Mouse (Mus musculus): ENCODE data around the gene Gm45623. TPM values are rescaled to one million over a fixed set of nuclear protein-coding genes. Genes with fewer than 3 reads are reported as not detected.

Gm45623 gene
- polyA plus RNA-seq, 1 experiment from 2014 or later: 0.25 TPM

DNA sequence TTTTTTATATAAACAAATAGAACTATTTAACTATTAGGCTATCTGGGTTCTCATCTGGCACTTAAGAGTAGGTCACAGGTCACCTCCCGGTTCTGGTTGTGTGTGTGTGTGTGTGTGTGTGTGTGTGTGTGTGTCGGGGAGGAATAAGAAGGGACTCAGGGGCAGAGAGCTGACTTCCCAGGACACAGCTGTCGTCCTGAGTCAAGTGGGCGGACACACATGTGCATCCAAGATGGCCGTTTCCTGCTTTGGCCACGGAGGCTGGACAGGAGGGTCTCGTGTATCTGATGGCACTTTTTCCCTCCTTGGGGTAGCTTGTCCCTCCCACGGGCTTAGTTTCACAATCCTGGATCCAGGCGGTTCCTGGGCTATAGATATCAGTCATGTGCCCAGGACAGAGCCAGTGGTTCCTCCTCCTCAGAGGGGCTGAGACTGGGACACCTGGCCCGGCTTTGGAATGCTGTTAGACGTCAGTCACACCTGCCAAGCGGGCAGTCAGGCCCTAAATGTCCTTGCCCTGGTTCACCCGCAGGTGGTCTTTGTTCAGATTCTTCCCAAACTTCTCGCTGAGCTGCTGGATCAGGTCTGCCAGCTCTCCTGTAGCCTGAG lies 19.7 kb upstream of the Gm45623 start:
- WGBS: 27% methylated on average over 14 of the region's 14 CpGs

DNA sequence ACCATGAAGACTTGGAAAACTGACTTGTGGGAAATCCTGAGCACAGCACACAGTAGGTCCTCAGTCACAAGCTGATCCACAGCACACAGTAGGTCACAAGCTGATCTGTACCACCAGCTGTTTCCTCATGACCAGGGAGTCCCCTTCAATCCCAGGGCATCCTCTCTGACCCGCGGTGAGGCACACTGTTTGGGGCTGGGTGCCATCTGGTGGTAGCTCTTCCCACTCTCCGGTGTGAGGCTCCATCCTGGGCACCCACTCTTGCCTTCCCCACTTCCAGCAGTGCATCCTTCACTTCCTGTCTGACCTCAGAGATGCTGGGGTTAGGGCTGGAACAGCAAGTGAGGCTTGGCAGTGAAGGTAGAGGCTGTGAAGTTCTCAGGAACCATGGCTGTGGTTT lies 19.0 kb upstream of the Gm45623 start:
- 60% methylated on average over 3 of the region's 3 CpGs for WGBS
- Histone ChIP-seq H3K4me3 (ENCODE audit: low read length) (no peak overlapping the region), H3K4me2 (replicated peaks; ENCODE audit: low read depth, low read length) (no peak overlapping the region), H3K27me3 (ENCODE audit: insufficient read depth, low read length) (no peaks in the 10 kb centered on the region), H3K4me1 (ENCODE audit: insufficient read depth, low read length) (no peaks in the 10 kb centered on the region), H3K9me3 (ENCODE audit: low read length) (no peaks in the 10 kb centered on the region), H3K36me3 (ENCODE audit: insufficient read depth, low read length) (no peaks in the 10 kb centered on the region), H3K9ac (replicated peaks; ENCODE audit: low read length) (no peak overlapping the region), H3K27ac (ENCODE audit: low read length) (no peak overlapping the region)
- no peak for ATAC-seq (ENCODE audit: low FRiP score, low TSS enrichment)

More for the DNA sequence above, 19.7 kb upstream of the Gm45623 start:
- Histone ChIP-seq H3K4me2 (replicated peaks; ENCODE audit: low read depth, low read length) (no peak overlapping the region), H3K27me3 (ENCODE audit: insufficient read depth, low read length) (no peaks in the 10 kb centered on the region), H3K27ac (ENCODE audit: low read length) (no peak overlapping the region), H3K9ac (replicated peaks; ENCODE audit: low read length) (no peak overlapping the region), H3K4me1 (ENCODE audit: insufficient read depth, low read length) (no peaks in the 10 kb centered on the region), H3K4me3 (ENCODE audit: low read length) (no peak overlapping the region), H3K36me3 (ENCODE audit: insufficient read depth, low read length) (no peaks in the 10 kb centered on the region), H3K9me3 (ENCODE audit: low read length) (no peaks in the 10 kb centered on the region)
- no peak for ATAC-seq (ENCODE audit: low FRiP score, low TSS enrichment)

DNA sequence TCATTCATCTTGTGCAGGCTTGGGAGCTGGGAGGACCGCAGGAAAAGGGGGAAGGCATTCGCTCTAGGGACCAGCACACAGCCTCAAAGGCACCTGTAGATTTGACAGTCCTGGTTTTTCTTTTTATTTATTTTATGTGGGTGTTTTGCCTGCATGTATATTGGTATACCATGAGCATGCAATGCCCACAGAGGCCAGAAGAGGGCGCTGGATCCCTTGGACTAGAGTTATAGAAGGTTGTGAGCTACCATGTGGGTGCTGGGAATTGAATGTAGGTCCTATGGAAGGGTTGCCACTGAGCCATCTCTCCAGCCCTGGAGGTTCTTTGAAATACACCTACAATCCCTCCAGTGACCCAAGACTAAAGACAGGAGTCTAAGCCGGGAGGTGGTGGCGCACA lies 17.2 kb upstream of the Gm45623 start:
- peaks cover 5% of the 10 kb centered on the region; the same call in 1 of the 2 replicates for H3K4me1 ChIP-seq (ENCODE audit: insufficient read depth, low read length)
- H3K27me3 ChIP-seq (ENCODE audit: insufficient read depth, low read length): no peaks in the 10 kb centered on the region
- no peaks in the 10 kb centered on the region for H3K36me3 ChIP-seq (ENCODE audit: insufficient read depth, low read length)
- no peak for ATAC-seq (ENCODE audit: low FRiP score, low TSS enrichment)
- no peak overlapping the region for H3K4me3 ChIP-seq (ENCODE audit: low read length)
- no peak overlapping the region for H3K27ac ChIP-seq (ENCODE audit: low read length)
- H3K9ac ChIP-seq (replicated peaks; ENCODE audit: low read length): no peak overlapping the region
- 68% methylated on average over 5 of the region's 5 CpGs for WGBS
- no peaks in the 10 kb centered on the region for H3K9me3 ChIP-seq (ENCODE audit: low read length)
- no peak overlapping the region for H3K4me2 ChIP-seq (replicated peaks; ENCODE audit: low read depth, low read length)

DNA sequence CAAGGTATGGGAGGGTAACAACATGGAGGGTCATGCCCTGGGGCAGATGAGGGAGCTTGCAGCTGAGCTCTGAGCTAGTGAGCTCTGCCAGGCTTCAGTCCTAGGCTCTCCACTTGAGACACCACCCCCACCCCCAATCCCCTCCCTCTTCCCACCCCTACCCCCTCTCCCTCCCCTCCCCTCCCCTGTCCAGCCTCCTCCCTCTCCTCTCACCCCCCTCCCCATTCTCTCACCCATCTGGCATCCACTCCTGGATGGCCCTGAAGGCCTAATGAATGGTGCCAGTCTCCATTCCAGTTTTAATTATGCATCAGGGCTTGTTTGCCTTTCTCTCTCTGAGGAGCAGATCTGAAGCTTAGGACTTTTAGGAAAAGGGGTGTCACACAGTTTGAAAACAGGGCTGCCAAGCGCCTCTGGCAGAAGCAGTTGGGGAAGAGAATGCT lies 16.5 kb upstream of the Gm45623 start:
- no peak for ATAC-seq (ENCODE audit: low FRiP score, low TSS enrichment)

DNA sequence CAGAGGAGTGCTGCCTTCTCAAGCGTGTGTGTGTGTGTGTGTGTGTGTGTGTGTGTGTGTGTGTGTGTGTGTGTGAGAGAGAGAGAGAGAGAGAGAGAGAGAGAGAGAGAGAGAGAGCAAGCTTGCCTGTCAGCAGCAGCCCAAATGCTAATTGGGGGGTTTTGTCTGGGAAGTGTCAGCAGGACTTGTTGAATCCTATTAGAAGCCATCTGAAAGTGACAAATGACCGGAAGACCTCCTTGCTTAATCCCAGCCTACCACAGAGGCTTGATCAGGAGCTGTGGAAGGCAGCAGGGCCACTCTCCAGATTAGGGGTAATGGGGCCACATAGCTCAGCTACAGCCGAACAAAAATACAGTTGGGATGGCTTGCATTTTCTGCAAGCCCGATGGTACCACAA lies 15.8 kb upstream of the Gm45623 start:
- no peak overlapping the region for H3K4me2 ChIP-seq (replicated peaks; ENCODE audit: low read depth, low read length)
- no peak overlapping the region for H3K9ac ChIP-seq (replicated peaks; ENCODE audit: low read length)
- ATAC-seq (ENCODE audit: low FRiP score, low TSS enrichment): no peak
- no peak overlapping the region for H3K4me3 ChIP-seq (ENCODE audit: low read length)
- H3K27ac ChIP-seq (ENCODE audit: low read length): no peak overlapping the region
- H3K9me3 ChIP-seq (ENCODE audit: low read length): no peaks in the 10 kb centered on the region
- H3K27me3 ChIP-seq (ENCODE audit: insufficient read depth, low read length): no peaks in the 10 kb centered on the region
- 33% methylated on average over 4 of the region's 4 CpGs for WGBS
- H3K4me1 ChIP-seq (ENCODE audit: insufficient read depth, low read length): peaks cover 15% of the 10 kb centered on the region
- no peaks in the 10 kb centered on the region for H3K36me3 ChIP-seq (ENCODE audit: insufficient read depth, low read length)

More for the DNA sequence above, 16.5 kb upstream of the Gm45623 start:
- 69% methylated on average over 1 of the region's 1 CpGs for WGBS
- no peak overlapping the region for H3K4me3 ChIP-seq (ENCODE audit: low read length)
- H3K27me3 ChIP-seq (ENCODE audit: insufficient read depth, low read length): no peaks in the 10 kb centered on the region
- H3K4me2 ChIP-seq (replicated peaks; ENCODE audit: low read depth, low read length): no peak overlapping the region
- no peaks in the 10 kb centered on the region for H3K36me3 ChIP-seq (ENCODE audit: insufficient read depth, low read length)
- H3K4me1 ChIP-seq (ENCODE audit: insufficient read depth, low read length): peaks cover 11% of the 10 kb centered on the region
- H3K9ac ChIP-seq (replicated peaks; ENCODE audit: low read length): no peak overlapping the region
- no peak overlapping the region for H3K27ac ChIP-seq (ENCODE audit: low read length)
- no peaks in the 10 kb centered on the region for H3K9me3 ChIP-seq (ENCODE audit: low read length)

DNA sequence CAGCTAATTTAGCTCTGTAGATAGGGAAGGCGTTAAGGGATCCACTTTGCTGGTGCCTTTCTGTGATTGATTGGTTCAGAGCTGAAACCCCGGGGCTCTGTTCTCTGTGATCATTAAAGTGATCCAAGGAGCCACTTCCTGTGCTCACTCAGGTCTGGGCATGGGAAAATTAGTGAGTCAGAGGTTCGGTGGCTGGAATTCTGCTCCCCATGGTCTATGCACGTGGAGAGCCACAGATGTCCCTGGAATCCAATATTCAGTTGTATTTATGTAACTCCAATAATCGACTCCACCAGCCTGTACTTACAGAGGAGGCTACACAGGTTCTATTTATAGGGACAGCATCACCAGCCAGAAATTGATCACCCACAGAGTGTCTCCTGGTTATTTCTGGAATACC lies 12.6 kb upstream of the Gm45623 start:
- Histone ChIP-seq H3K27ac (ENCODE audit: low read length) (peak overlapping the region; percentile 3; the same call in 1 of the 2 replicates), H3K9me3 (ENCODE audit: low read length) (no peaks in the 10 kb centered on the region), H3K9ac (replicated peaks; ENCODE audit: low read length) (no peak overlapping the region), H3K4me2 (replicated peaks; ENCODE audit: low read depth, low read length) (no peak overlapping the region), H3K4me1 (ENCODE audit: insufficient read depth, low read length) (peaks cover 19% of the 10 kb centered on the region), H3K4me3 (ENCODE audit: low read length) (no peak overlapping the region), H3K27me3 (ENCODE audit: insufficient read depth, low read length) (no peaks in the 10 kb centered on the region), H3K36me3 (ENCODE audit: insufficient read depth, low read length) (no peaks in the 10 kb centered on the region)
- 32% methylated on average over 5 of the region's 5 CpGs for WGBS
- no peak for ATAC-seq (ENCODE audit: low FRiP score, low TSS enrichment)

DNA sequence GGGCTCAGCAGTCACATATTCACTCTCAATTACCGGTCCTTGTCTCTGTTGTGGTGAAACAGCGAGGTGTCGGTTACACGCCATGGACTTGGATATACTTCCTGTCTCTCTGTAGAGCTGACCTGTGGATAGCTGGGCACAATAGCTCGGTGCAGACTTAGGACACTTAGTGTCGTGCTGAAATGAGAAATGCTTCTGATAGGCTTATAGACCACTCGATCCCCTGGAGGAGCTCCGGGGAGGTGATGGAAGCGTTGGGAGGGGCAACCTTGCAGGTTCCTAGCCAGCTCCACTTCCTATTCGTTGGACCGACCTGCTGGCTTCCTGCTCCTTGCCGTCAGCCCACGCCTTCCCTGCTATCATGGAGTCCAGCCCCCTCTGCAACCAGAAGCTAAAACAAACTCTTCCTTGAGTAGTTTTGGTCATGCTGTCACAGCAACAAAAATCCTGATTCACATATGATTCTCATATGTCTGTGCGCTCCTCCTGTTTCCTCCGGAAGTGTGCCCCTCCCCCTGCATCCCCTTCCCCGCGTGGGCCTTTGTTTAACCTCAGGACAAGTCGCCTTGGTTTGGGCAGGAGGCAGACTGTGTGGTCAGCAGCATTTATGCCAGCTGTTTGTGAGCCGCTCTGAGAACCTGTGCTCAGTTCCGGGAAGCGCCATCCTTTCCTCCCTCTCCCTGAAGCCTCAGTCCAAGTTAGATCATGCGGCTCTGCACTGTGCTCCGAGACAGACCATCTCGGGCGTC lies 11.8 kb upstream of the Gm45623 start:
- Histone ChIP-seq H3K27me3 (ENCODE audit: insufficient read depth, low read length) (no peaks in the 10 kb centered on the region), H3K9ac (replicated peaks; ENCODE audit: low read length) (peak overlapping the region; percentile 32; the same call in 1 of the 2 replicates), H3K27ac (ENCODE audit: low read length) (peak overlapping the region; percentile 39), H3K4me1 (ENCODE audit: insufficient read depth, low read length) (peaks cover 19% of the 10 kb centered on the region), H3K4me2 (replicated peaks; ENCODE audit: low read depth, low read length) (peak overlapping the region; percentile 43), H3K36me3 (ENCODE audit: insufficient read depth, low read length) (no peaks in the 10 kb centered on the region), H3K4me3 (ENCODE audit: low read length) (peak overlapping the region; percentile 18), H3K9me3 (ENCODE audit: low read length) (no peaks in the 10 kb centered on the region)
- 22% methylated on average over 25 of the region's 25 CpGs for WGBS
- peak; percentile 57 for ATAC-seq (ENCODE audit: low FRiP score, low TSS enrichment)

DNA sequence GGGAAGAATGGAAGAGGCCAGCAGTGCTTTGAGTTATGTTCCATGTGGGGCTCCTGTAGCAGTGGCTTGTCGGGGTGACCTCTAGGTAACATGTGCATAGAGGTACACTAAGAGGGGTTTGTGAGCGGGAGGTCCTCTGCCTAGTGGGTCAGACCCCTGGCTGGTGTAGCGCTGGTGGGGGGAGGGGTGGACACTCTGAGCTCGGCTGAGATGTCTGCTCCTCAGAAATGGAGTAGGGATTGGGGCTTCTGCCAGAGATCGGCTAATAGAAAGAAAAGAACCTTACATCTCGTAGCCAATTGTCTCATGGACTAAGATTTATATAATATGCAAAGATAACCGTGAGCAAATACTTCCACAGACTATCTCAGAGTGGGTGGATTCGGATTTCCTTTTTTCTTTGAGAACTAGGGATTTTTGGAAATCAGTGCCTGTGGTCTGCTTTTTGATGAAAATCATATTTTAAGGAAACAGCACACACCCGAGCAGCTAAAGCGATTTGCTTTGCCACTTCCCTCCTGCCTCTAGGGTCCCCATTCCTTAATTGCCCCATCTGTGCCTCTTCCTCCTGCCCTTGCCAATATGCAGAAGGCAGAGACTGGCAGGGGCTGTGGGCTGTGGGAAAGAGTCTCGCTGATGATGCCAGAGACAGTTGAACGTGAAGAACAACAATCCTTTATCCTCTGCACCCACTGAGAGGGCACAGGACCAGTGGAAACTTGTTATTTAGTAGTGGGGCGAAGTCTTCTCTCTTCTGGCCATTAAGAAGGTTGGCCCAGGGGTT lies 9.0 kb upstream of the Gm45623 start:
- Histone ChIP-seq H3K27ac (ENCODE audit: low read length) (no peak overlapping the region), H3K9me3 (ENCODE audit: low read length) (no peaks in the 10 kb centered on the region), H3K4me3 (ENCODE audit: low read length) (no peak overlapping the region), H3K27me3 (ENCODE audit: insufficient read depth, low read length) (no peaks in the 10 kb centered on the region), H3K4me1 (ENCODE audit: insufficient read depth, low read length) (peaks cover 19% of the 10 kb centered on the region), H3K9ac (replicated peaks; ENCODE audit: low read length) (no peak overlapping the region), H3K36me3 (ENCODE audit: insufficient read depth, low read length) (no peaks in the 10 kb centered on the region), H3K4me2 (replicated peaks; ENCODE audit: low read depth, low read length) (no peak overlapping the region)
- 38% methylated on average over 13 of the region's 13 CpGs for WGBS
- ATAC-seq (ENCODE audit: low FRiP score, low TSS enrichment): no peak

DNA sequence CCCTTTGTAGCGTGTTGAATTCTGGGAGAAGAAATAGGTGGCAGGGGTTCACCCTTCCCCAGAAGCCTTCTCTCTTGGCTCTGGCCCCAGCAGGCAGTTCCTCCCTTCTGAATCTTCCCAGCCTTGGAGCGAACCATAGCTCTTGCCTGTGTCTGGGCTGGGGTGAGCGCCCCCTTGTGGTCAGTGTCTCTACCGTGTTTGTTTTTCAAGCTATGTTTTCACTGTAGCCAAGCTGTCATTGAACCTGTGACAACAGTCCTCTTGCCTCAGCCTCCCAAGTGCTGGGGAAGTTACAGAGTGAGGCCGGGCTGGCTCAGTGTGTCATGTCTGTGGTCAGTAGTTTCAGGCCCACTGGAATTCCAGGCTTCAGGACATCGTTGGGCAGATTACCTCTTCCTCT lies 4.9 kb upstream of the Gm45623 start:
- WGBS: 28% methylated on average over 6 of the region's 6 CpGs

More for the DNA sequence above, 4.9 kb upstream of the Gm45623 start:
- Histone ChIP-seq H3K27me3 (ENCODE audit: insufficient read depth, low read length) (peaks cover 9% of the 10 kb centered on the region), H3K36me3 (ENCODE audit: insufficient read depth, low read length) (no peaks in the 10 kb centered on the region), H3K27ac (ENCODE audit: low read length) (no peak overlapping the region), H3K9ac (replicated peaks; ENCODE audit: low read length) (no peak overlapping the region), H3K4me1 (ENCODE audit: insufficient read depth, low read length) (peaks cover 6% of the 10 kb centered on the region; the same call in 1 of the 2 replicates), H3K9me3 (ENCODE audit: low read length) (no peaks in the 10 kb centered on the region), H3K4me3 (ENCODE audit: low read length) (no peak overlapping the region), H3K4me2 (replicated peaks; ENCODE audit: low read depth, low read length) (no peak overlapping the region)
- ATAC-seq (ENCODE audit: low FRiP score, low TSS enrichment): no peak

Measured in kidney, embryonic 16.5 days (tissue).